Mouse (Mus musculus) G1E (cell line): Measurements from ENCODE around the gene Crnkl1.

ENCODE experiments used
- CTCF ChIP-seq: IDR thresholded peaks from 2 replicates; pipeline ENCODE4 v1.5.1; 2012; ENCODE audit warnings: low read depth, low read length, inconsistent platforms, mixed read lengths
- GATA1 ChIP-seq: IDR thresholded peaks from 2 replicates; pipeline ENCODE4 v1.6.1; 2012; ENCODE audit warnings: borderline replicate concordance, low read length, inconsistent platforms, mixed read lengths
- TAL1 ChIP-seq: conservative IDR thresholded peaks from 2 replicates; pipeline ENCODE4 v1.6.1; 2012; ENCODE audit warnings: low read depth, low read length, inconsistent platforms, mixed read lengths

DNA sequence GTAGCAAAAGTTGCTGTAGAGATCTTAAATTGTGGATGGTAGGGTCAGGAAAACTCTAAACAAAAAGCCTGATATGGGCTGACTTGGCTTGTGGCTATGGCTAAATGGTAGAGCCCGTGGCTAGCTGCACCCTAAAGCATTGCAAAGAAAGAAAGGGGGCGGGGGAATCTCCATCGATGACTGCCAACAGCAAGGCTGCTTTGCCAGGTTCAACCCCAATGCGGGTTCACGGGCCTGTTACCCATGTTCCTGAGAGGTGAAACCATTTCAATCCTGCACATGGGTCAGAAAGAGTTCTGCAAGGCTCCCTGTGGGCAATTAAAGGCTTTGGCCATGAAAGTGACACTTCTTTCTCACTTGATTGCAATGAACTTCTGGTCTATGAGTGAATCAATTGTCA lies 52.9 kb downstream of the Crnkl1 start:
- TF ChIP-seq CTCF (no peak), GATA1 (no peak), TAL1 (no peak)
